Mouse (Mus musculus): ENCODE measurements around the gene Ube2g2. TPM values are rescaled to one million over a fixed set of nuclear protein-coding genes. Genes with fewer than 3 reads are reported as not detected.

Ube2g2 gene
- 10 to 100 TPM; 79.8 to 84.4 TPM for total RNA-seq (2021)
- long read RNA-seq, experiment 1, transcript Ube2g2-204 (6 exons, 2,031 nt), result major isoform, 206 of 229 reads
- long read RNA-seq, experiment 1, partial matches to known transcripts, result 0 of 229 reads
- long read RNA-seq, experiment 1, other reads (novel, unspliced or antisense), result 17 of 229 reads
- long read RNA-seq, experiment 2, transcript Ube2g2-204 (6 exons, 2,031 nt), result major isoform, 176 of 191 reads
- long read RNA-seq, experiment 2, partial matches to known transcripts, result 8 of 191 reads
- long read RNA-seq, experiment 2, other reads (novel, unspliced or antisense), result 6 of 191 reads

- DNase-seq, result peak; percentile 93
- intact Hi-C loops (cut with DNase I; ENCODE audit: low total_unique reads), result no loop called here
These were observed at the start of gene Ube2g2 for GRCm38 (mm10) chr10:77622055-77622988. Ube2g2 (plus strand) TSS chr10:77622275.

- intact Hi-C loops (cut with DNase I; ENCODE audit: low total_unique reads), result no loop called here
- no peak for DNase-seq
These were observed 48.9 kb upstream of the Ube2g2 start for GRCm38 (mm10) chr10:77573162-77573561.

GRCm38 (mm10) chr10:77580027-77580920, 41.8 kb upstream of the Ube2g2 start:
- peak; percentile 42 for DNase-seq
- intact Hi-C loops (cut with DNase I; ENCODE audit: low total_unique reads), result no loop called here

GRCm38 (mm10) chr10:77581023-77581407, 41.1 kb upstream of the Ube2g2 start:
- no peak for DNase-seq
- intact Hi-C loops (cut with DNase I; ENCODE audit: low total_unique reads), result no loop called here

- peak; percentile 98 for DNase-seq
- intact Hi-C loops (cut with DNase I; ENCODE audit: low total_unique reads), result no loop called here
These were observed 40.4 kb upstream of the Ube2g2 start, which contains the start of gene Pttg1ip for GRCm38 (mm10) chr10:77581408-77582284. Pttg1ip (plus strand) TSS chr10:77581720.

- intact Hi-C loops (cut with DNase I; ENCODE audit: low total_unique reads), result no loop called here
- no peak for DNase-seq
These were observed 39.8 kb upstream of the Ube2g2 start for GRCm38 (mm10) chr10:77582285-77582618.

GRCm38 (mm10) chr10:77583795-77584422, 38.2 kb upstream of the Ube2g2 start:
- no peak for DNase-seq
- intact Hi-C loops (cut with DNase I; ENCODE audit: low total_unique reads), result no loop called here

- DNase-seq, result no peak
- intact Hi-C loops (cut with DNase I; ENCODE audit: low total_unique reads), result no loop called here
These were observed 35.4 kb upstream of the Ube2g2 start for GRCm38 (mm10) chr10:77586637-77587036.

GRCm38 (mm10) chr10:77587091-77587775, 34.8 kb upstream of the Ube2g2 start:
- no peak for DNase-seq
- intact Hi-C loops (cut with DNase I; ENCODE audit: low total_unique reads), result no loop called here

- intact Hi-C loops (cut with DNase I; ENCODE audit: low total_unique reads), result no loop called here
- no peak for DNase-seq
These were observed 34.0 kb upstream of the Ube2g2 start for GRCm38 (mm10) chr10:77588036-77588435.

GRCm38 (mm10) chr10:77589117-77589516, 33.0 kb upstream of the Ube2g2 start:
- intact Hi-C loops (cut with DNase I; ENCODE audit: low total_unique reads), result no loop called here
- no peak for DNase-seq

- no peak for DNase-seq
- intact Hi-C loops (cut with DNase I; ENCODE audit: low total_unique reads), result no loop called here
These were observed 32.3 kb upstream of the Ube2g2 start for GRCm38 (mm10) chr10:77589749-77590148.

GRCm38 (mm10) chr10:77590812-77591211, 31.3 kb upstream of the Ube2g2 start:
- intact Hi-C loops (cut with DNase I; ENCODE audit: low total_unique reads), result no loop called here
- DNase-seq, result peak; percentile 45

GRCm38 (mm10) chr10:77591546-77591945, 30.5 kb upstream of the Ube2g2 start:
- intact Hi-C loops (cut with DNase I; ENCODE audit: low total_unique reads), result no loop called here
- DNase-seq, result no peak

GRCm38 (mm10) chr10:77596060-77596459, 26.0 kb upstream of the Ube2g2 start:
- intact Hi-C loops (cut with DNase I; ENCODE audit: low total_unique reads), result no loop called here
- DNase-seq, result no peak

GRCm38 (mm10) chr10:77603021-77603420, 19.1 kb upstream of the Ube2g2 start:
- intact Hi-C loops (cut with DNase I; ENCODE audit: low total_unique reads), result no loop called here
- no peak for DNase-seq

- no peak for DNase-seq
- intact Hi-C loops (cut with DNase I; ENCODE audit: low total_unique reads), result no loop called here
These were observed 18.0 kb upstream of the Ube2g2 start for GRCm38 (mm10) chr10:77604111-77604510.

GRCm38 (mm10) chr10:77604958-77605357, 17.1 kb upstream of the Ube2g2 start:
- intact Hi-C loops (cut with DNase I; ENCODE audit: low total_unique reads), result no loop called here
- no peak for DNase-seq

All from gastrocnemius, postnatal 14 days (tissue).